Mouse (Mus musculus) liver, embryonic 11.5 days (tissue): ENCODE data around the gene Gm37240. TPM values are rescaled to one million over a fixed set of nuclear protein-coding genes. Genes with fewer than 3 reads are reported as not detected.
A peak's percentile ranks its signal among the peaks of the same experiment; 100 is the strongest.

Experiments used
- ATAC-seq: fragments of 200-750 bp; cut with Nextera tagmentation; replicated peaks from 2 replicates; pipeline ENCODE4 v1.8.0; 2017; ENCODE audit warnings: moderate number of reproducible peaks, mild to moderate bottlenecking, moderate TSS enrichment, moderate library complexity; ENCODE audit not compliant: low FRiP score
- DNase-seq: peaks from one replicate; pipeline ENCODE4 v3.0.0-alpha.2; 2017; ENCODE audit warnings: low spot score
- H3K27ac ChIP-seq: fragments of 300-500 bp; sonication (generic); 2 replicates; pipeline ENCODE4 v1.5.1; 2014; ENCODE audit warnings: mild to moderate bottlenecking, low read depth, low read length, control low read depth
- H3K27me3 ChIP-seq: fragments of 300-500 bp; sonication (generic); replicated peaks from 2 replicates; pipeline ENCODE4 v1.6.1; 2014; ENCODE audit warnings: low read length, mixed read lengths; ENCODE audit not compliant: control insufficient read depth, insufficient read depth
- H3K36me3 ChIP-seq: fragments of 300-500 bp; sonication (generic); 2 replicates; pipeline ENCODE4 v1.6.1; 2014; ENCODE audit warnings: mild to moderate bottlenecking, low read length, moderate library complexity, mixed read lengths; ENCODE audit not compliant: control insufficient read depth, insufficient read depth
- H3K4me1 ChIP-seq: fragments of 300-500 bp; sonication (generic); replicated peaks from 2 replicates; pipeline ENCODE4 v1.6.1; 2014; ENCODE audit warnings: low read length, mixed read lengths; ENCODE audit not compliant: control insufficient read depth, insufficient read depth
- H3K4me2 ChIP-seq: fragments of 300-500 bp; sonication (generic); 2 replicates; pipeline ENCODE4 v1.6.1; 2014; ENCODE audit warnings: mild to moderate bottlenecking, control low read depth, moderate library complexity
- H3K4me3 ChIP-seq: fragments of 300-500 bp; sonication (generic); 2 replicates; pipeline ENCODE4 v1.5.1; 2014; ENCODE audit warnings: low read depth, low read length, control low read depth
- H3K9ac ChIP-seq: fragments of 300-500 bp; sonication (generic); 2 replicates; pipeline ENCODE4 v1.6.1; 2014; ENCODE audit warnings: low read depth, low read length, control low read depth
- H3K9me3 ChIP-seq: fragments of 300-500 bp; sonication (generic); 2 replicates; pipeline ENCODE4 v1.6.1; 2016; ENCODE audit warnings: low read length, inconsistent platforms, mixed read lengths; ENCODE audit not compliant: control insufficient read depth
- WGBS: fragments of 180-500 bp; shearing (Covaris S2); extraction: QIAGEN DNeasy Blood & Tissue Kit; methylation state at CpG from one replicate; pipeline ENCODE4 v1.1.7; 2014; 5-methylcytosine and 5-hydroxymethylcytosine counted together
- polyA plus RNA-seq: library from polyadenylated mRNA; unstranded; fragments of >200 nt; fragmentation: Nextera tagmentation; extraction: Ambion mirVana; gene quantifications from 2 replicates; pipeline ENCODE4 v1.2.1, GENCODE M21; 2014

Gm37240 gene
- polyA plus RNA-seq, 1 experiment from 2014 or later, result 1.6 TPM

- no peak overlapping the region for H3K4me2 ChIP-seq
- no peak overlapping the region for H3K9ac ChIP-seq
- no peaks in the 10 kb centered on the region for H3K9me3 ChIP-seq
- no peak overlapping the region for H3K27ac ChIP-seq
- 82% methylated on average over 3 of the region's 3 CpGs for WGBS
- no peak overlapping the region for H3K4me3 ChIP-seq
- no peaks in the 10 kb centered on the region for H3K27me3 ChIP-seq
- no peak for ATAC-seq
- no peaks in the 10 kb centered on the region for H3K36me3 ChIP-seq
- H3K4me1 ChIP-seq, result no peaks in the 10 kb centered on the region
- DNase-seq, result no peak
Measured at GRCm38 (mm10) chr3:85490204-85490603, 397.1 kb downstream of the Gm37240 start.

- H3K9ac ChIP-seq, result no peak overlapping the region
- H3K36me3 ChIP-seq, result no peaks in the 10 kb centered on the region
- H3K9me3 ChIP-seq, result no peaks in the 10 kb centered on the region
- H3K4me2 ChIP-seq, result no peak overlapping the region
- no peak overlapping the region for H3K4me3 ChIP-seq
- 79% methylated on average over 6 of the region's 6 CpGs for WGBS
- H3K27ac ChIP-seq, result no peak overlapping the region
- no peaks in the 10 kb centered on the region for H3K4me1 ChIP-seq
- DNase-seq, result no peak
- ATAC-seq, result no peak
- no peaks in the 10 kb centered on the region for H3K27me3 ChIP-seq
Measured at GRCm38 (mm10) chr3:85487379-85487778, 399.9 kb downstream of the Gm37240 start.

- DNase-seq (no peak), ATAC-seq (no peak)
- no peaks in the 10 kb centered on the region for H3K27me3 ChIP-seq
- no peak overlapping the region for H3K4me3 ChIP-seq
- H3K27ac ChIP-seq, result no peak overlapping the region
- H3K36me3 ChIP-seq, result no peaks in the 10 kb centered on the region
- H3K4me2 ChIP-seq, result no peak overlapping the region
- no peaks in the 10 kb centered on the region for H3K9me3 ChIP-seq
- no peak overlapping the region for H3K9ac ChIP-seq
- 61% methylated on average over 3 of the region's 3 CpGs for WGBS
- no peaks in the 10 kb centered on the region for H3K4me1 ChIP-seq
Measured at GRCm38 (mm10) chr3:85485536-85486190, 401.7 kb downstream of the Gm37240 start.

GRCm38 (mm10) chr3:85482636-85483035, 404.7 kb downstream of the Gm37240 start:
- no peaks in the 10 kb centered on the region for H3K27me3 ChIP-seq
- DNase-seq, result peak; percentile 33
- H3K4me1 ChIP-seq, result no peaks in the 10 kb centered on the region
- no peak overlapping the region for H3K4me2 ChIP-seq
- no peak overlapping the region for H3K9ac ChIP-seq
- H3K27ac ChIP-seq, result no peak overlapping the region
- H3K4me3 ChIP-seq, result no peak overlapping the region
- H3K36me3 ChIP-seq, result no peaks in the 10 kb centered on the region
- WGBS, result 53% methylated on average over 5 of the region's 5 CpGs
- no peaks in the 10 kb centered on the region for H3K9me3 ChIP-seq
- ATAC-seq, result peak; percentile 57

- ATAC-seq (no peak), DNase-seq (no peak)
- H3K27me3 ChIP-seq, result no peaks in the 10 kb centered on the region
- H3K9ac ChIP-seq, result no peak overlapping the region
- no peak overlapping the region for H3K4me3 ChIP-seq
- H3K27ac ChIP-seq, result no peak overlapping the region
- no peaks in the 10 kb centered on the region for H3K36me3 ChIP-seq
- H3K4me2 ChIP-seq, result no peak overlapping the region
- no peaks in the 10 kb centered on the region for H3K9me3 ChIP-seq
- WGBS, result 83% methylated on average over 1 of the region's 1 CpGs
- H3K4me1 ChIP-seq, result no peaks in the 10 kb centered on the region
Measured at GRCm38 (mm10) chr3:85480638-85481037, 406.7 kb downstream of the Gm37240 start.

- H3K27me3 ChIP-seq, result no peaks in the 10 kb centered on the region
- no peak overlapping the region for H3K27ac ChIP-seq
Measured at GRCm38 (mm10) chr3:85478731-85479130, 408.6 kb downstream of the Gm37240 start.

GRCm38 (mm10) chr3:85469711-85470110, 417.6 kb downstream of the Gm37240 start:
- Histone ChIP-seq H3K4me3 (no peak overlapping the region), H3K9ac (no peak overlapping the region), H3K36me3 (no peaks in the 10 kb centered on the region), H3K9me3 (no peaks in the 10 kb centered on the region), H3K27ac (no peak overlapping the region), H3K4me2 (no peak overlapping the region), H3K27me3 (no peaks in the 10 kb centered on the region), H3K4me1 (no peaks in the 10 kb centered on the region)
- no peak for DNase-seq
- 61% methylated on average over 6 of the region's 6 CpGs for WGBS
- ATAC-seq, result no peak

More at GRCm38 (mm10) chr3:85478731-85479130, 408.6 kb downstream of the Gm37240 start:
- no peaks in the 10 kb centered on the region for H3K4me1 ChIP-seq
- ATAC-seq (no peak), DNase-seq (no peak)
- no peaks in the 10 kb centered on the region for H3K9me3 ChIP-seq
- H3K36me3 ChIP-seq, result no peaks in the 10 kb centered on the region
- WGBS, result 85% methylated on average over 8 of the region's 8 CpGs
- H3K4me2 ChIP-seq, result no peak overlapping the region
- H3K9ac ChIP-seq, result no peak overlapping the region
- H3K4me3 ChIP-seq, result no peak overlapping the region

GRCm38 (mm10) chr3:85468995-85469394, 418.3 kb downstream of the Gm37240 start:
- no peaks in the 10 kb centered on the region for H3K9me3 ChIP-seq
- ATAC-seq (no peak), DNase-seq (no peak)
- no peaks in the 10 kb centered on the region for H3K36me3 ChIP-seq
- H3K4me2 ChIP-seq, result no peak overlapping the region
- WGBS, result 70% methylated on average over 2 of the region's 2 CpGs
- no peaks in the 10 kb centered on the region for H3K4me1 ChIP-seq
- no peak overlapping the region for H3K27ac ChIP-seq
- no peak overlapping the region for H3K9ac ChIP-seq
- no peak overlapping the region for H3K4me3 ChIP-seq
- no peaks in the 10 kb centered on the region for H3K27me3 ChIP-seq

- WGBS, result 75% methylated on average over 10 of the region's 10 CpGs
- ATAC-seq, result no peak
- no peaks in the 10 kb centered on the region; the same call in 1 of the 2 replicates for H3K9me3 ChIP-seq
- no peaks in the 10 kb centered on the region for H3K27me3 ChIP-seq
- no peak overlapping the region for H3K27ac ChIP-seq
- no peak overlapping the region for H3K4me3 ChIP-seq
- DNase-seq, result no peak
- no peak overlapping the region for H3K9ac ChIP-seq
- H3K4me2 ChIP-seq, result no peak overlapping the region
- no peaks in the 10 kb centered on the region for H3K36me3 ChIP-seq
- no peaks in the 10 kb centered on the region for H3K4me1 ChIP-seq
Measured at GRCm38 (mm10) chr3:85465283-85466025, 421.9 kb downstream of the Gm37240 start.
